Mouse (Mus musculus) E14TG2a.4 (cell line): ENCODE measurements around the gene Pask.

Source experiments
- CTCF ChIP-seq: conservative IDR thresholded peaks from 2 replicates; pipeline ENCODE4 v1.5.1; 2014; ENCODE audit warnings: low read length
- POU5F1 ChIP-seq: IDR thresholded peaks from 2 replicates; pipeline ENCODE4 v1.6.1; 2014; ENCODE audit warnings: low read length, borderline replicate concordance

DNA sequence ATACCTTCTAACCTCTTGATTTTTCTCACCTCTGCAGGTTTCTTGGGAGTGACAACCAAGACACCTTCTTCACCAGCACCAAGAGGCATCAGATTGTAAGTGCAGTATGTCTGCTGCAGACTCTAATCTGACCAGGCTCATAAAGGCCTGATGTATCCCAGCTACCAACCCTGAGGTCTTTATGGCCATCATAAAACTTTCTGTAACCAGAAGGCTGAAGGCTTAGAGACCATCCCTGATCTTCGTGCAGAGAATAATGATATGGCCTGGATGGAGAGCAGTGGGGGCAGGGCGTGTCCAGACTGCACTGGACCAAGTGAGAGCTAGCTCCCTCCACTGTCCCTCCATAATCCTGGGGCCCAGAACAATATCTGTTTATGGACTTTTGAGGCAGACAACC is 43.9 kb upstream of the Pask start:
- no peak for TF ChIP-seq CTCF
- no peak for TF ChIP-seq POU5F1
